Mouse (Mus musculus) adrenal gland, postnatal 14 days (tissue): ENCODE results near the gene Tex16. TPM values are rescaled to one million over a fixed set of nuclear protein-coding genes. Genes with fewer than 3 reads are reported as not detected.

Experiments used
- DNase-seq: peaks from one replicate; pipeline ENCODE4 v3.0.0; 2021; ENCODE audit warnings: mixed read lengths
- long read RNA-seq, 2 experiments: library from polyadenylated mRNA; stranded (forward); transcript quantifications; one replicate each; pipeline ENCODE4 v2.0.0; 2021
- total RNA-seq: library from RNA; stranded (reverse); gene quantifications from 2 replicates; pipeline ENCODE4 v1.2.3, GENCODE M21; 2021

The Tex16 gene
- 1.8 and 2.1 TPM in 2 replicates for total RNA-seq
- long read RNA-seq, experiment 1: 0 reads
- long read RNA-seq, experiment 2: 0 reads

DNA sequence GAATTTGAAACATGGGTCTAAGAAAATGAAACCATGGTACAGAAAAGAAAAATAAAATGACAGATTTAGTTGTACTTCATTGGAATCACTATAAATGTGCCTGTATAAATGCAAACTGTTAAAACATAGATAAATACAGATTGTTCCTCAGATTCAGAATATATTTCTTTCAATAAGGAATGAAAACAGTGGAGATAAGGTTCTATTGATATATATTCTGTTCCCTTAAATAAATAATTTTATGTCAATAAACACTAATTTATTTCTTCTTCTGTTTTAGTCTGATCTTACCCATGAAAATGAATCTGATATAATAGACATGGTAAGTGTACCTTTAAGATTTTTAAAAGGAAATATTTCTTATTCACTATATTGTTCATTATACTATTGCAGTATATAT is at the start of gene Tex16:
Gene Tex16 (plus strand): TSS at position 301 of the 400 bp plus-strand sequence.
- no peak for DNase-seq

DNA sequence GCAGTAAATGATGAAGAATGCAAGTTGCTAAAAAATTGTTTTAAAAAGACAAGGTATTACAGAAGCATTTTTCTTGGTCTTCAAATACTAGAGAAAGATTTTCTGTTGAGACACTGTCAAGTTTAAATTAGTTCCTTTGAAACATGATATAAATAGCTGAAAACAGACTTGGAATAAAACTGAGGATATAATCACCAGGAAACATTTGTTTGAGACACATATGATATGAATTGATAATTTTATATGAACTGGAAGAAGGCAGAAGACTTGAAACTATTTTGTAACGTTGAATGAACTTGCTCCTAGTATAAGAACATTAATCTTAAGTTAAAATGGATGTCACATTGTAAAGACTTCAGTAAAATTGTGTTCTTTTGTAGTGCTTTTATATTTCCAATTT is 11.1 kb upstream of the Tex16 start:
- no peak for DNase-seq

Other genes starting within 250 kb of the Tex16 start
- 2.6 and 3.4 TPM in 2 replicates for gene Gm45194, start 119.6 kb upstream of the Tex16 start, total RNA-seq
- 1.3 and 1.4 TPM in 2 replicates for gene 4933403O08Rik, start 228.0 kb downstream of the Tex16 start, total RNA-seq